In the genomic region with DNA sequence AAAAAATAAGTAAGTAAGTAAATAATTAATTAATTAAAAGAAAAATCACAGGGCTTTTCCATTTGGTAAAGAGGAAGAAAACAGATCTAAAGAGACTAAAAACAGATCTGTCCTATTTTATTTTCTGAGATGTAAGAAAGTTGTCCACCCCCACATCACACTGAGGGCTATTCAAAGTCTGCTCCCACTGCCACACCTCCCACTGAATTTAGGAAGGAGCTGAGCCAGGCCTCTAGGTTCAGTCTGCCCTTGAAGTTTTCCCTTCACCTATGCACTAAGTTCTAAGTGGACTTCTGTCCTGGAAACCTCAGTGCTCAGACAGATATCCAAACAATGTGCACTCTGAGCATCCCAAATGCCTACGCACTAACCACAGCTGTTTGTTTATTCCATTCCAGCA, we compare ENCODE assay signal across 20 mouse cellular contexts. TPM values are rescaled to one million over a fixed set of nuclear protein-coding genes. Genes with fewer than 3 reads are reported as not detected.
DNase-seq lines count a peak whose midpoint lies in the region; ATAC-seq and TF ChIP-seq lines count a peak whose summit lies in the region.
"Had no signal": no experiment of that assay in that cellular context is flagged by ENCODE, and none has a peak within 500 bp of the region (broad histone marks: within the 10 kb centered on the region; RNA-seq: fewer than 3 reads in every experiment).

No protein-coding gene starts in this region.

- DNase-seq in frontal cortex, postnatal 25 days (ENCODE audit: low spot score in 2 of 2), result no peak
- DNase-seq in left cerebral cortex, postnatal 25 days (ENCODE audit: low spot score in 2 of 2), result peak; percentile 4 to 69
- no peak for DNase-seq in left cerebral cortex, adult 2 months (ENCODE audit: extremely low spot score in 1 of 2, low spot score in 2 of 2)
- DNase-seq in right cerebral cortex, adult 18-20 months, result peak; percentile 48
- DNase-seq in right cerebral cortex, postnatal 14 days, result no peak
- DNase-seq: adrenal gland, postnatal 10 days; B cell, adult 2 months; cerebellum, adult 11-12 months; cerebellum, adult 9-10 months; cerebellum, postnatal 25 days; gastrocnemius, postnatal 25 days; heart, adult 11 months; heart, postnatal 36 days had no signal

- no peak for TF ChIP-seq CTCF in left cerebral cortex, adult 2 months (IDR thresholded peaks at IDR 0.05)

- no peak overlapping the region for H3K4me3 ChIP-seq in left cerebral cortex, adult 2 months
- H3K4me3 ChIP-seq: embryonic facial prominence, embryonic 12.5 days; forebrain, embryonic 15.5 days; heart, embryonic 13.5 days; hindbrain, embryonic 15.5 days had no signal

- no peak overlapping the region for H3K27ac ChIP-seq in left cerebral cortex, adult 2 months
- H3K27ac ChIP-seq: embryonic facial prominence, embryonic 12.5 days; forebrain, embryonic 15.5 days; heart, embryonic 13.5 days; hindbrain, embryonic 15.5 days had no signal

- ATAC-seq in frontal cortex, adult (ENCODE audit: low TSS enrichment), result peak; percentile 93
- no peak for ATAC-seq in granulocyte monocyte progenitor cell, adult 5-6 weeks (replicated peaks; ENCODE audit: poor library complexity, severe bottlenecking)
- ATAC-seq: CD4-positive, CD25-positive, alpha-beta regulatory T cell, adult 4 months; forebrain, embryonic 15.5 days had no signal

- intact Hi-C loops in left cerebral cortex, postnatal 25 days (cut with DNase I), result no loop called here
- intact Hi-C loops in left cerebral cortex, adult 2 months (cut with DNase I), result loop anchor here (5.0 kb wide), 1 partner anchor 202 kb away; no protein-coding TSS in a partner anchor

RNA-seq across cellular contexts. Expression of gene Arhgap42, which starts 15.9 kb away (rescaled TPM):
- 10 to 100 TPM; 10.8 to 11.9 TPM for total RNA-seq in left cerebral cortex, postnatal 25 days (2021)
- total RNA-seq in left cerebral cortex, adult 2 months (2021), result 10 to 100 TPM; 14.6 to 16.4 TPM
- not detected in 2 replicates for total RNA-seq in granulocyte monocyte progenitor cell, adult 5-6 weeks (2014; fragmentation: Nextera tagmentation)
- total RNA-seq in granulocyte monocyte progenitor cell, adult 5-6 weeks (2017), result not detected in 2 replicates

Comparison
In these comparisons a context has a peak if more than half of its experiments do, and no peak if none do; other contexts are left out.
1. DNase-seq: peak in left cerebral cortex, postnatal 25 days (2 of 2) and right cerebral cortex, adult 18-20 months (single experiment); none in frontal cortex, postnatal 25 days (0 of 2), left cerebral cortex, adult 2 months (0 of 2) and right cerebral cortex, postnatal 14 days (single experiment).
2. RNA of gene Arhgap42, which starts 15.9 kb away (total RNA-seq): 14.6 to 16.4 TPM in left cerebral cortex, adult 2 months and 10.8 to 11.9 TPM in left cerebral cortex, postnatal 25 days; not detected in granulocyte monocyte progenitor cell, adult 5-6 weeks; every median in the first group is over 10 times any median in the second.